ENCODE assay signal across 8 mouse cellular contexts in the genomic region with DNA sequence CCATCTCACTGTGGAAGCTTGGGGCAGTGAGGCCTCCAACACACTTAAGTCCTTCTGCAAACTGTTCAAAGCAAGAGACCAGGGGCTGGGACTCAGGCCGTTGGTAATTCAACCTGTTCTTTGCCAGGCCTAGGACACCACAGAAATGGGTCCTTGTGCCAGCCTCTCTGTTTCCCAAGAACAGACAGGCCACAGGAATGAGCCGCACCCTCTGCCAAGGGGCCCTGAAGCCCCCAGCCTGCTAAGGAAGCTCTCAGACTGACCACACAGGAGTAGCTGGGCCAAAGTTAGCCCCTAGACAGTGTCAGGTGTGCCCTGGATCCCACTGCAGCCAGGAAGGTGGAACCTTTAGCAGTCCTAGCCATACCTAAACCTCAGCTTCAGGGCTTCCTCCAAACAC. TPM values are rescaled to one million over a fixed set of nuclear protein-coding genes. Genes with fewer than 3 reads are reported as not detected.
DNase-seq lines count a peak whose midpoint lies in the region; ATAC-seq lines count a peak whose summit lies in the region.

No protein-coding gene starts in this region.

- H3K9me3 ChIP-seq in erythroblast, embryonic 14.5 days (ENCODE audit: control insufficient read depth, low read length) = no peaks in the 10 kb centered on the region
- no peaks in the 10 kb centered on the region for H3K9me3 ChIP-seq in intestine, embryonic 15.5 days
- H3K9me3 ChIP-seq in midbrain, embryonic 13.5 days = no peaks in the 10 kb centered on the region

- H3K4me3 ChIP-seq in erythroblast, embryonic 14.5 days (replicated peaks) = peak overlapping the region; percentile 77
- peak overlapping the region; percentile 96 for H3K4me3 ChIP-seq in intestine, embryonic 15.5 days (replicated peaks)
- peak overlapping the region; percentile 94 for H3K4me3 ChIP-seq in midbrain, embryonic 13.5 days (replicated peaks)

- peaks cover 39% of the 10 kb centered on the region for H3K4me1 ChIP-seq in erythroblast, embryonic 14.5 days (ENCODE audit: control insufficient read depth)
- peaks cover 27% of the 10 kb centered on the region for H3K4me1 ChIP-seq in intestine, embryonic 15.5 days (replicated peaks)
- peaks cover 50% of the 10 kb centered on the region for H3K4me1 ChIP-seq in midbrain, embryonic 13.5 days (replicated peaks)

- H3K27ac ChIP-seq in intestine, embryonic 15.5 days = peak overlapping the region; percentile 94; the same call in 1 of the 2 replicates
- no peak overlapping the region for H3K27ac ChIP-seq in midbrain, embryonic 13.5 days

- peaks cover 4% of the 10 kb centered on the region; the same call in 1 of the 2 replicates for H3K27me3 ChIP-seq in erythroblast, embryonic 14.5 days (ENCODE audit: control insufficient read depth)
- no peaks in the 10 kb centered on the region for H3K27me3 ChIP-seq in intestine, embryonic 15.5 days (replicated peaks)
- peaks cover 9% of the 10 kb centered on the region for H3K27me3 ChIP-seq in midbrain, embryonic 13.5 days

- H3K4me2 ChIP-seq in intestine, embryonic 15.5 days (replicated peaks) = peak overlapping the region; percentile 84
- peak overlapping the region; percentile 80 for H3K4me2 ChIP-seq in midbrain, embryonic 13.5 days (replicated peaks)

- no peaks in the 10 kb centered on the region for H3K36me3 ChIP-seq in erythroblast, embryonic 14.5 days (ENCODE audit: control insufficient read depth)
- peaks cover 7% of the 10 kb centered on the region; the same call in 1 of the 2 replicates for H3K36me3 ChIP-seq in intestine, embryonic 15.5 days
- peaks cover 28% of the 10 kb centered on the region for H3K36me3 ChIP-seq in midbrain, embryonic 13.5 days

- peak; percentile 17 to 52 for DNase-seq in urinary bladder, postnatal 4 days (ENCODE audit: low spot score in 2 of 2)
- no peak for DNase-seq in urinary bladder, postnatal 10 days (ENCODE audit: low spot score)
- no peak for DNase-seq in B cell, adult 2 months

- no peak for ATAC-seq in erythroblast, adult 5-6 weeks (replicated peaks; ENCODE audit: low FRiP score, poor library complexity, severe bottlenecking)
- ATAC-seq in intestine, embryonic 15.5 days = no peak
- no peak for ATAC-seq in midbrain, embryonic 13.5 days
- ATAC-seq in activated CD4-positive, CD25-positive, alpha-beta regulatory T cell, adult 4 months = no peak

- WGBS in intestine, embryonic 15.5 days = 60% methylated on average over 2 of the region's 2 CpGs
- 72% methylated on average over 2 of the region's 2 CpGs for WGBS in midbrain, embryonic 13.5 days

- peak overlapping the region; percentile 77 for H3K9ac ChIP-seq in intestine, embryonic 15.5 days
- H3K9ac ChIP-seq in midbrain, embryonic 13.5 days (replicated peaks) = peak overlapping the region; percentile 79

RNA-seq across cellular contexts. Expression of a gene that starts 1.1 kb away (rescaled TPM):
- 0.34 and 0.42 TPM in 2 replicates for polyA plus RNA-seq in erythroblast, embryonic 14.5 days (2012)
- total RNA-seq in erythroblast, adult 5-6 weeks (2015; ENCODE audit: low replicate concordance) = 7.7 and 10.6 TPM in 2 replicates
- total RNA-seq in erythroblast, adult 5-6 weeks (2017; ENCODE audit: low replicate concordance) = 3.8 and 5.4 TPM in 2 replicates
- polyA plus RNA-seq in intestine, embryonic 15.5 days (2015; fragmentation: Nextera tagmentation; extraction: Ambion mirVana) = 18.7 and 19.4 TPM in 2 replicates
- polyA plus RNA-seq in midbrain, embryonic 13.5 days (2015; fragmentation: Nextera tagmentation; extraction: Ambion mirVana) = 32.8 and 34.9 TPM in 2 replicates
- polyA plus RNA-seq in activated CD4-positive, CD25-positive, alpha-beta regulatory T cell, adult 4 months (2017; shearing (Covaris generic)) = 100 to 1,000 TPM; 112 to 135 TPM

RNA-seq across cellular contexts. Expression of a gene that starts 17.1 kb away (rescaled TPM):
- 0.11 and 0.12 TPM in 2 replicates for polyA plus RNA-seq in erythroblast, embryonic 14.5 days (2012)
- total RNA-seq in erythroblast, adult 5-6 weeks (2015; ENCODE audit: low replicate concordance) = 18.2 and 44.4 TPM in 2 replicates
- 45.2 and 58.7 TPM in 2 replicates for total RNA-seq in erythroblast, adult 5-6 weeks (2017; ENCODE audit: low replicate concordance)
- 30.1 and 34.4 TPM in 2 replicates for polyA plus RNA-seq in intestine, embryonic 15.5 days (2015; fragmentation: Nextera tagmentation; extraction: Ambion mirVana)
- polyA plus RNA-seq in midbrain, embryonic 13.5 days (2015; fragmentation: Nextera tagmentation; extraction: Ambion mirVana) = 21.9 and 24.5 TPM in 2 replicates
- 10 to 100 TPM; 76.9 to 90.0 TPM for polyA plus RNA-seq in activated CD4-positive, CD25-positive, alpha-beta regulatory T cell, adult 4 months (2017; shearing (Covaris generic))

RNA-seq across cellular contexts. Expression of a gene that starts 17.1 kb away (rescaled TPM):
- not detected in 2 replicates for polyA plus RNA-seq in erythroblast, embryonic 14.5 days (2012)
- 1.5 and 5.0 TPM in 2 replicates for total RNA-seq in erythroblast, adult 5-6 weeks (2015; ENCODE audit: low replicate concordance)
- 1.3 and 1.7 TPM in 2 replicates for total RNA-seq in erythroblast, adult 5-6 weeks (2017; ENCODE audit: low replicate concordance)
- polyA plus RNA-seq in intestine, embryonic 15.5 days (2015; fragmentation: Nextera tagmentation; extraction: Ambion mirVana) = 0.51 and 0.84 TPM in 2 replicates
- polyA plus RNA-seq in midbrain, embryonic 13.5 days (2015; fragmentation: Nextera tagmentation; extraction: Ambion mirVana) = 0.66 and 0.89 TPM in 2 replicates
- under 1 TPM; 0.28 to 0.94 TPM for polyA plus RNA-seq in activated CD4-positive, CD25-positive, alpha-beta regulatory T cell, adult 4 months (2017; shearing (Covaris generic))

Comparison
In these comparisons a context has a peak if more than half of its experiments do, and no peak if none do; other contexts are left out.
1. DNase-seq: peak in urinary bladder, postnatal 4 days (2 of 2); none in urinary bladder, postnatal 10 days (single experiment) and B cell, adult 2 months (0 of 2).
2. RNA of a gene that starts 1.1 kb away (polyA plus RNA-seq): 112 to 135 TPM in activated CD4-positive, CD25-positive, alpha-beta regulatory T cell, adult 4 months, 32.8 to 34.9 TPM in midbrain, embryonic 13.5 days and 18.7 to 19.4 TPM in intestine, embryonic 15.5 days; 0.34 to 0.42 TPM in erythroblast, embryonic 14.5 days; every median in the first group is over 10 times any median in the second.
3. RNA of a gene that starts 17.1 kb away (polyA plus RNA-seq): 76.9 to 90.0 TPM in activated CD4-positive, CD25-positive, alpha-beta regulatory T cell, adult 4 months, 30.1 to 34.4 TPM in intestine, embryonic 15.5 days and 21.9 to 24.5 TPM in midbrain, embryonic 13.5 days; 0.11 to 0.12 TPM in erythroblast, embryonic 14.5 days; every median in the first group is over 10 times any median in the second.
4. Peak in every context shown above with its lines, with median percentiles within 50 percentile points of each other: H3K4me3 ChIP-seq.